Mouse (Mus musculus) heart, embryonic 12.5 days (tissue): ENCODE measurements around the gene Rab3ip. TPM values are rescaled to one million over a fixed set of nuclear protein-coding genes. Genes with fewer than 3 reads are reported as not detected.

Experiments
- ATAC-seq: fragments of 200-750 bp; cut with Nextera tagmentation; 2 replicates; pipeline ENCODE4 v1.8.0; 2017; ENCODE audit warnings: moderate TSS enrichment, moderate library complexity; ENCODE audit not compliant: insufficient number of reproducible peaks, low FRiP score
- H3K27ac ChIP-seq: fragments of 300-500 bp; sonication (generic); 2 replicates; pipeline ENCODE4 v1.5.1; 2016; ENCODE audit warnings: mild to moderate bottlenecking, moderate library complexity; ENCODE audit not compliant: poor library complexity, severe bottlenecking
- H3K27me3 ChIP-seq: fragments of 300-500 bp; sonication (generic); replicated peaks from 2 replicates; pipeline ENCODE4 v1.6.1; 2016; ENCODE audit warnings: mild to moderate bottlenecking, moderate library complexity
- H3K36me3 ChIP-seq: fragments of 300-500 bp; sonication (generic); 2 replicates; pipeline ENCODE4 v1.6.1; 2016; ENCODE audit warnings: mild to moderate bottlenecking, moderate library complexity
- H3K4me1 ChIP-seq: fragments of 300-500 bp; sonication (generic); replicated peaks from 2 replicates; pipeline ENCODE4 v1.6.1; 2016; ENCODE audit warnings: mild to moderate bottlenecking
- H3K4me2 ChIP-seq: fragments of 300-500 bp; sonication (generic); 2 replicates; pipeline ENCODE4 v1.6.1; 2016; ENCODE audit warnings: mild to moderate bottlenecking, moderate library complexity
- H3K4me3 ChIP-seq: fragments of 300-500 bp; sonication (generic); 2 replicates; pipeline ENCODE4 v1.5.1; 2016; ENCODE audit warnings: mild to moderate bottlenecking
- H3K9ac ChIP-seq: fragments of 300-500 bp; sonication (generic); 2 replicates; pipeline ENCODE4 v1.6.1; 2016; ENCODE audit warnings: mild to moderate bottlenecking, moderate library complexity
- H3K9me3 ChIP-seq: fragments of 300-500 bp; sonication (generic); replicated peaks from 2 replicates; pipeline ENCODE4 v1.6.1; 2016; ENCODE audit warnings: mild to moderate bottlenecking, moderate library complexity
- WGBS: fragments of 180-500 bp; shearing (Covaris S2); methylation state at CpG from one replicate; pipeline ENCODE4 v1.1.7; 2016; 5-methylcytosine and 5-hydroxymethylcytosine counted together
- polyA plus RNA-seq: library from polyadenylated mRNA; unstranded; fragments of >200 nt; fragmentation: Nextera tagmentation; extraction: Ambion mirVana; gene quantifications from 2 replicates; pipeline ENCODE4 v1.2.1, GENCODE M21; 2016

The Rab3ip gene
- polyA plus RNA-seq, 1 experiment from 2014 or later, result 65.7 TPM

- no peak for ATAC-seq
- WGBS, result 86% methylated on average over 25 of the region's 25 CpGs
- H3K4me1 ChIP-seq, result no peaks in the 10 kb centered on the region
- H3K9me3 ChIP-seq, result no peaks in the 10 kb centered on the region
- no peak overlapping the region for H3K27ac ChIP-seq
- H3K4me2 ChIP-seq, result no peak overlapping the region
- no peak overlapping the region for H3K9ac ChIP-seq
- no peaks in the 10 kb centered on the region for H3K27me3 ChIP-seq
- no peak overlapping the region for H3K4me3 ChIP-seq
- peaks cover 64% of the 10 kb centered on the region for H3K36me3 ChIP-seq
Observed at GRCm38 (mm10) chr10:116919368-116920317, 30.9 kb downstream of the Rab3ip start.

GRCm38 (mm10) chr10:116916581-116916980 lies 34.0 kb downstream of the Rab3ip start:
- H3K4me2 ChIP-seq, result no peak overlapping the region
- no peaks in the 10 kb centered on the region for H3K9me3 ChIP-seq
- no peaks in the 10 kb centered on the region for H3K27me3 ChIP-seq
- ATAC-seq, result no peak
- no peaks in the 10 kb centered on the region for H3K4me1 ChIP-seq
- peaks cover 67% of the 10 kb centered on the region for H3K36me3 ChIP-seq
- no peak overlapping the region for H3K27ac ChIP-seq
- WGBS, result 80% methylated on average over 8 of the region's 8 CpGs
- H3K9ac ChIP-seq, result no peak overlapping the region
- H3K4me3 ChIP-seq, result no peak overlapping the region

- Histone ChIP-seq H3K36me3 (peaks cover 74% of the 10 kb centered on the region), H3K9ac (no peak overlapping the region), H3K27ac (no peak overlapping the region), H3K4me1 (no peaks in the 10 kb centered on the region), H3K4me3 (no peak overlapping the region), H3K9me3 (no peaks in the 10 kb centered on the region), H3K4me2 (no peak overlapping the region), H3K27me3 (no peaks in the 10 kb centered on the region)
- WGBS, result 91% methylated on average over 8 of the region's 8 CpGs
- ATAC-seq, result no peak
Observed at GRCm38 (mm10) chr10:116915286-116915685, 35.3 kb downstream of the Rab3ip start.

GRCm38 (mm10) chr10:116914586-116914985 lies 36.0 kb downstream of the Rab3ip start:
- WGBS, result 68% methylated on average over 9 of the region's 9 CpGs
- H3K27me3 ChIP-seq, result no peaks in the 10 kb centered on the region
- H3K4me1 ChIP-seq, result no peaks in the 10 kb centered on the region
- H3K4me3 ChIP-seq, result no peak overlapping the region
- peaks cover 80% of the 10 kb centered on the region for H3K36me3 ChIP-seq
- H3K9ac ChIP-seq, result no peak overlapping the region
- no peak for ATAC-seq
- H3K4me2 ChIP-seq, result no peak overlapping the region
- no peaks in the 10 kb centered on the region for H3K9me3 ChIP-seq
- H3K27ac ChIP-seq, result no peak overlapping the region

GRCm38 (mm10) chr10:116913647-116914273 lies 36.8 kb downstream of the Rab3ip start:
- Histone ChIP-seq H3K36me3 (peaks cover 83% of the 10 kb centered on the region), H3K4me2 (no peak overlapping the region), H3K4me3 (no peak overlapping the region), H3K27me3 (no peaks in the 10 kb centered on the region), H3K27ac (no peak overlapping the region), H3K9ac (no peak overlapping the region), H3K4me1 (peaks cover 5% of the 10 kb centered on the region), H3K9me3 (no peaks in the 10 kb centered on the region)
- no peak for ATAC-seq
- 92% methylated on average over 17 of the region's 17 CpGs for WGBS

GRCm38 (mm10) chr10:116912850-116913249 lies 37.7 kb downstream of the Rab3ip start:
- 87% methylated on average over 9 of the region's 9 CpGs for WGBS
- H3K4me1 ChIP-seq, result peaks cover 5% of the 10 kb centered on the region
- H3K27ac ChIP-seq, result no peak overlapping the region
- H3K4me2 ChIP-seq, result no peak overlapping the region
- no peak for ATAC-seq
- H3K27me3 ChIP-seq, result no peaks in the 10 kb centered on the region
- H3K4me3 ChIP-seq, result no peak overlapping the region
- peaks cover 78% of the 10 kb centered on the region for H3K36me3 ChIP-seq
- no peaks in the 10 kb centered on the region for H3K9me3 ChIP-seq
- H3K9ac ChIP-seq, result no peak overlapping the region

GRCm38 (mm10) chr10:116908901-116909642 lies 41.5 kb downstream of the Rab3ip start:
- peaks cover 5% of the 10 kb centered on the region for H3K4me1 ChIP-seq
- H3K9me3 ChIP-seq, result no peaks in the 10 kb centered on the region
- H3K36me3 ChIP-seq, result peaks cover 86% of the 10 kb centered on the region
- H3K9ac ChIP-seq, result no peak overlapping the region
- peak overlapping the region; percentile 13 for H3K4me2 ChIP-seq
- 0 out of 2 replicates have a peak overlapping the region, but pooled peaks have one; percentile 6 for H3K27ac ChIP-seq
- H3K27me3 ChIP-seq, result no peaks in the 10 kb centered on the region
- ATAC-seq, result no peak
- no peak overlapping the region for H3K4me3 ChIP-seq
- WGBS, result 36% methylated on average over 15 of the region's 15 CpGs

- peaks cover 5% of the 10 kb centered on the region for H3K4me1 ChIP-seq
- no peak overlapping the region for H3K4me2 ChIP-seq
- WGBS, result 91% methylated on average over 9 of the region's 9 CpGs
- H3K27ac ChIP-seq, result no peak overlapping the region
- H3K9ac ChIP-seq, result no peak overlapping the region
- H3K36me3 ChIP-seq, result peaks cover 69% of the 10 kb centered on the region
- H3K9me3 ChIP-seq, result no peaks in the 10 kb centered on the region
- H3K4me3 ChIP-seq, result no peak overlapping the region
- H3K27me3 ChIP-seq, result no peaks in the 10 kb centered on the region
- no peak for ATAC-seq
Observed at GRCm38 (mm10) chr10:116906794-116907193, 43.8 kb downstream of the Rab3ip start.

- Histone ChIP-seq H3K9me3 (no peaks in the 10 kb centered on the region), H3K4me3 (no peak overlapping the region), H3K4me2 (no peak overlapping the region), H3K27ac (no peak overlapping the region), H3K36me3 (peaks cover 47% of the 10 kb centered on the region), H3K9ac (no peak overlapping the region), H3K27me3 (no peaks in the 10 kb centered on the region), H3K4me1 (peaks cover 5% of the 10 kb centered on the region)
- 86% methylated on average over 10 of the region's 10 CpGs for WGBS
- no peak for ATAC-seq
Observed at GRCm38 (mm10) chr10:116904503-116904908, 46.1 kb downstream of the Rab3ip start.

GRCm38 (mm10) chr10:116896336-116897177 lies 54.0 kb downstream of the Rab3ip start, which contains the start of gene Myrfl:
TSS of gene Myrfl (minus strand) at chr10:116896919.
- no peak within 1 kb of the TSS for H3K4me3 ChIP-seq
- no peaks in the 10 kb centered on the region for H3K27me3 ChIP-seq
- no peak within 1 kb of the TSS for H3K9ac ChIP-seq
- no peaks in the 10 kb centered on the region for H3K4me1 ChIP-seq
- H3K36me3 ChIP-seq, result no peaks in the 10 kb centered on the region
- no peaks in the 10 kb centered on the region for H3K9me3 ChIP-seq
- no peak for ATAC-seq
- H3K27ac ChIP-seq, result no peak within 1 kb of the TSS
- WGBS, result 63% methylated on average over 17 of the region's 17 CpGs
- H3K4me2 ChIP-seq, result no peak within 1 kb of the TSS; the same call in 1 of the 2 replicates
